Mouse (Mus musculus) bone marrow, adult 2 months (tissue): ENCODE measurements around the gene Unc5c.

ENCODE experiments used
- CTCF ChIP-seq: fragments of 200-500 bp; IDR thresholded peaks from 2 replicates; pipeline ENCODE4 v1.5.1; 2011; ENCODE audit warnings: low read length, control low read depth; ENCODE audit not compliant: control insufficient read depth, insufficient read depth
- POLR2A ChIP-seq: fragments of 200-500 bp; IDR thresholded peaks from 2 replicates; pipeline ENCODE4 v1.6.1; 2011; ENCODE audit warnings: low read depth, mild to moderate bottlenecking, control low read depth, low read length, borderline replicate concordance; ENCODE audit not compliant: control insufficient read depth

- no peak for TF ChIP-seq CTCF
- no peak for TF ChIP-seq POLR2A
Measured at GRCm38 (mm10) chr3:141884190-141884589, 419.2 kb downstream of the Unc5c start.
